Mouse (Mus musculus) lung, embryonic 14.5 days (tissue): ENCODE results near the gene Gucd1. TPM values are rescaled to one million over a fixed set of nuclear protein-coding genes. Genes with fewer than 3 reads are reported as not detected.

Source experiments
- ATAC-seq: fragments of 200-750 bp; cut with Nextera tagmentation; 2 replicates; pipeline ENCODE4 v1.8.0; 2017; ENCODE audit warnings: mild to moderate bottlenecking, moderate TSS enrichment, moderate library complexity; ENCODE audit not compliant: insufficient read depth
- DNase-seq: peaks from one replicate; pipeline ENCODE4 v3.0.0-alpha.2; 2015
- H3K27ac ChIP-seq: fragments of 300-500 bp; sonication (generic); 2 replicates; pipeline ENCODE4 v1.5.1; 2014; ENCODE audit warnings: low read depth, mild to moderate bottlenecking, moderate library complexity
- H3K27me3 ChIP-seq: fragments of 300-500 bp; sonication (generic); 2 replicates; pipeline ENCODE4 v1.6.1; 2014; ENCODE audit warnings: low read length, control low read depth; ENCODE audit not compliant: insufficient read depth
- H3K36me3 ChIP-seq: fragments of 300-500 bp; sonication (generic); 2 replicates; pipeline ENCODE4 v1.6.1; 2014; ENCODE audit warnings: control low read depth; ENCODE audit not compliant: insufficient read depth
- H3K4me1 ChIP-seq: fragments of 300-500 bp; sonication (generic); 2 replicates; pipeline ENCODE4 v1.6.1; 2014; ENCODE audit warnings: antibody characterized with exemption, control low read depth; ENCODE audit not compliant: insufficient read depth
- H3K4me2 ChIP-seq: fragments of 300-500 bp; sonication (generic); 2 replicates; pipeline ENCODE4 v1.6.1; 2014; ENCODE audit warnings: mild to moderate bottlenecking
- H3K4me3 ChIP-seq: fragments of 300-500 bp; sonication (generic); 2 replicates; pipeline ENCODE4 v1.5.1; 2014; ENCODE audit warnings: low read depth, low read length
- H3K9ac ChIP-seq: fragments of 300-500 bp; sonication (generic); 2 replicates; pipeline ENCODE4 v1.6.1; 2014
- H3K9me3 ChIP-seq: fragments of 300-500 bp; sonication (generic); 2 replicates; pipeline ENCODE4 v1.6.1; 2016; ENCODE audit warnings: low read depth, low read length, control low read depth
- CTCF ChIP-seq: IDR thresholded peaks from 2 replicates; pipeline ENCODE4 v1.5.1; 2016; ENCODE audit warnings: antibody characterized with exemption, low read depth
- WGBS: fragments of 180-500 bp; shearing (Covaris S2); extraction: QIAGEN DNeasy Blood & Tissue Kit; methylation state at CpG from one replicate; pipeline ENCODE4 v1.1.7; 2014; 5-methylcytosine and 5-hydroxymethylcytosine counted together
- polyA plus RNA-seq: library from polyadenylated mRNA; unstranded; fragments of >200 nt; fragmentation: Nextera tagmentation; extraction: Ambion mirVana; gene quantifications from 2 replicates; pipeline ENCODE4 v1.2.1, GENCODE M21; 2014

The Gucd1 gene
- polyA plus RNA-seq, 1 experiment from 2014 or later = 32.6 TPM

DNA sequence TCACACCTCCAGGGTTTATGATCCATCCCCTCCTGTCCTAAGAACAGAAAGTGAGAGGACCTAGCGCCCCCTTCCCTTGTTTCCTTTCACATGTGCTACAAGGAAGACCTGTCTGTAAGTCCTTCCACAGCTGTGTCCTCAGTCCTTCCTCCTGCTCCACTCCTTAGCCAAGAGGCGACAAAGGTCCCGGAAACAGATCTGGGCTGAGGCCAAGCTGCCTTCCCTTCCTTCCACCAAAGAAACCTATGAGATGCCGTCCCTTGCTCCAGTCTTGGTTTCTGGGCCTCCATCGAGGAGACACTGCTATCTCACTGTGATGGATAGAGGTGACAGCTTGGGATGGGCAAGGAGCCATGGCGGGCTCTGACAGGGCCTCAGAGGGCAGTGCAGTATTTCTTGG, 182.7 kb downstream of the Gucd1 start:
- no peaks in the 10 kb centered on the region for H3K36me3 ChIP-seq
- no peak overlapping the region for H3K9ac ChIP-seq
- no peak overlapping the region for H3K4me2 ChIP-seq
- peak; percentile 37 for DNase-seq
- H3K27ac ChIP-seq = no peak overlapping the region
- no peaks in the 10 kb centered on the region for H3K9me3 ChIP-seq
- ATAC-seq = no peak
- H3K27me3 ChIP-seq = no peaks in the 10 kb centered on the region
- 72% methylated on average over 6 of the region's 6 CpGs for WGBS
- no peak for TF ChIP-seq CTCF
- no peak overlapping the region for H3K4me3 ChIP-seq
- peaks cover 8% of the 10 kb centered on the region; the same call in 1 of the 2 replicates for H3K4me1 ChIP-seq

- no peaks in the 10 kb centered on the region for H3K36me3 ChIP-seq
- no peak overlapping the region for H3K27ac ChIP-seq
- ATAC-seq (no peak), DNase-seq (no peak)
- no peak overlapping the region for H3K4me2 ChIP-seq
- H3K9ac ChIP-seq = no peak overlapping the region
- H3K4me1 ChIP-seq = peaks cover 8% of the 10 kb centered on the region; the same call in 1 of the 2 replicates
- TF ChIP-seq CTCF = no peak
- WGBS = 48% methylated on average over 7 of the region's 7 CpGs
- no peak overlapping the region for H3K4me3 ChIP-seq
- no peaks in the 10 kb centered on the region for H3K27me3 ChIP-seq
- no peaks in the 10 kb centered on the region for H3K9me3 ChIP-seq
Observed at GRCm38 (mm10) chr10:75334175-75334574, 183.6 kb downstream of the Gucd1 start.

DNA sequence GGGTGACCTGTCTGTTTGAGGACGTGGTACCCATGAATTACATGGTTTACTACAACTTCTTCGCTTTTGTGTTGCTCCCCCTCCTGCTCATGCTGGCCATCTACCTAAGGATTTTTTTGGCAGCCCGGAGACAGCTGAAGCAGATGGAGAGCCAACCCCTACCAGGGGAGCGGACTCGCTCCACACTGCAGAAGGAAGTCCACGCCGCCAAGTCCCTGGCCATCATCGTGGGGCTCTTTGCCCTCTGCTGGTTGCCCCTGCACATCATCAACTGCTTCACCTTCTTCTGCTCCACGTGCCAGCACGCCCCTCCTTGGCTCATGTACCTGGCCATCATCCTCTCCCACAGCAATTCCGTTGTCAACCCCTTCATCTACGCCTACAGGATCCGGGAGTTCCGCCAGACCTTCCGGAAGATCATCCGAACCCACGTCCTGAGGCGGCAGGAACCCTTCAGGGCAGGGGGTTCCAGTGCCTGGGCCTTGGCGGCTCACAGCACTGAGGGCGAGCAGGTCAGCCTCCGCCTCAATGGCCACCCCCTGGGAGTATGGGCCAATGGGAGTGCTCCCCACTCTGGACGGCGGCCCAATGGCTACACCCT, 184.5 kb downstream of the Gucd1 start:
- no peak overlapping the region for H3K9ac ChIP-seq
- ATAC-seq (no peak), DNase-seq (no peak)
- no peaks in the 10 kb centered on the region for H3K27me3 ChIP-seq
- no peak overlapping the region for H3K27ac ChIP-seq
- no peaks in the 10 kb centered on the region for H3K36me3 ChIP-seq
- TF ChIP-seq CTCF = no peak
- H3K4me2 ChIP-seq = no peak overlapping the region
- H3K4me3 ChIP-seq = no peak overlapping the region
- H3K9me3 ChIP-seq = no peaks in the 10 kb centered on the region
- WGBS = 90% methylated on average over 23 of the region's 23 CpGs
- H3K4me1 ChIP-seq = peaks cover 8% of the 10 kb centered on the region; the same call in 1 of the 2 replicates

- peak; percentile 78 for DNase-seq
- no peaks in the 10 kb centered on the region for H3K9me3 ChIP-seq
- ATAC-seq = peak; percentile 56
- no peak overlapping the region for H3K9ac ChIP-seq
- H3K27me3 ChIP-seq = no peaks in the 10 kb centered on the region
- no peak for TF ChIP-seq CTCF
- H3K4me2 ChIP-seq = no peak overlapping the region
- no peaks in the 10 kb centered on the region for H3K36me3 ChIP-seq
- peaks cover 8% of the 10 kb centered on the region; the same call in 1 of the 2 replicates for H3K4me1 ChIP-seq
- H3K4me3 ChIP-seq = no peak overlapping the region
- WGBS = 50% methylated on average over 3 of the region's 3 CpGs
- no peak overlapping the region for H3K27ac ChIP-seq
Observed at GRCm38 (mm10) chr10:75332268-75332667, 185.5 kb downstream of the Gucd1 start.

- no peak overlapping the region for H3K27ac ChIP-seq
- H3K4me2 ChIP-seq = no peak overlapping the region
- no peak overlapping the region; the same call in 1 of the 2 replicates for H3K9ac ChIP-seq
- 74% methylated on average over 4 of the region's 4 CpGs for WGBS
- ATAC-seq = no peak
- no peak overlapping the region for H3K4me3 ChIP-seq
- no peaks in the 10 kb centered on the region for H3K27me3 ChIP-seq
- no peak for DNase-seq
- TF ChIP-seq CTCF = no peak
- H3K36me3 ChIP-seq = no peaks in the 10 kb centered on the region
- peaks cover 21% of the 10 kb centered on the region for H3K4me1 ChIP-seq
- no peaks in the 10 kb centered on the region for H3K9me3 ChIP-seq
Observed at GRCm38 (mm10) chr10:75328201-75328704, 189.5 kb downstream of the Gucd1 start.

DNA sequence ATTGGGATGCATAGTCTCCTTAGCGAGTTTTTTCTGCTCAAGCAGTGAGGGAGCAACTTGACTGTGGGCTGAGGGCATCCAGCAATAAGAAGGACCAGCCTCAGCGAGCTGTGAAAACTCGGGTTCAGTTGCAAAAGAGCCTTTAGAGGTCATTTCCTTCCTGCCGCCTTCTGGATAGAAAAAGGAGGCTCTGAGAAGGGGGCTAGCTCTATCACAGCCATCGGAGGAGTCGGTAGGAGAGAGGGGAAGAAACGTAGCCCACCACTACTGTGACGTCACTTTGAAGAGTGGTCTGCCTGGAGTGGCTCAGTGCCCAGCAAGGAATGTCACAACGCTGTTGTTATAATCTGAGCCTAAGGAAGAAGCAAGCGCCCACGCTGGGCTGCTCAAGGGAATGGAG, 190.7 kb downstream of the Gucd1 start:
- 48% methylated on average over 11 of the region's 11 CpGs for WGBS
- Histone ChIP-seq H3K9ac (no peak overlapping the region), H3K4me3 (no peak overlapping the region), H3K36me3 (no peaks in the 10 kb centered on the region), H3K27ac (no peak overlapping the region), H3K4me1 (peaks cover 17% of the 10 kb centered on the region), H3K9me3 (no peaks in the 10 kb centered on the region), H3K27me3 (no peaks in the 10 kb centered on the region), H3K4me2 (no peak overlapping the region)
- TF ChIP-seq CTCF = no peak
- ATAC-seq (0 out of 2 replicates have a peak, but pooled peaks have one; percentile 32), DNase-seq (peak; percentile 50)

DNA sequence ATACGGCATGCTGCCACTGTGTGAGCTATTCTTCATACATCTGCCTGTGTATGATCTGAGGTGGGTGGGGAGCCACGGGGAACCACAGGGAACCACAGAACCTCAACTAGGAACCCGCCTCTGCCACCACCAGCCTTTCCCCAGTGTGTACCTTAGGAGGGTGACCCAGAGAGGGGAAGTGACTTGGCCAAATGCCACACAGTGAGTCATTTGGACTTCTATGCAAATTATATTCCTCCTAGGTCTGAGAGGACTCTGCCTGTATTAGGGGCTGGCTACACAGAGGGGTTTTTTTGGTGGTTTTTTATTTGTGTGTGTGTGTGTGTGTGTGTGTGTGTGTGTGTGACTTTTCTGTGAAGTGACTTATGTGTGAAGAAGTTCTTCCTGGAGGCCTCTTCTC, 191.2 kb downstream of the Gucd1 start:
- peak; percentile 45 for ATAC-seq
- no peak for TF ChIP-seq CTCF
- Histone ChIP-seq H3K9ac (no peak overlapping the region), H3K4me1 (peaks cover 17% of the 10 kb centered on the region), H3K4me2 (no peak overlapping the region), H3K36me3 (no peaks in the 10 kb centered on the region), H3K27ac (no peak overlapping the region), H3K27me3 (no peaks in the 10 kb centered on the region), H3K4me3 (no peak overlapping the region), H3K9me3 (no peaks in the 10 kb centered on the region)
- WGBS = 63% methylated on average over 3 of the region's 3 CpGs
- DNase-seq = peak; percentile 81
